ENCODE assay signal across 21 mouse cellular contexts in the genomic region with DNA sequence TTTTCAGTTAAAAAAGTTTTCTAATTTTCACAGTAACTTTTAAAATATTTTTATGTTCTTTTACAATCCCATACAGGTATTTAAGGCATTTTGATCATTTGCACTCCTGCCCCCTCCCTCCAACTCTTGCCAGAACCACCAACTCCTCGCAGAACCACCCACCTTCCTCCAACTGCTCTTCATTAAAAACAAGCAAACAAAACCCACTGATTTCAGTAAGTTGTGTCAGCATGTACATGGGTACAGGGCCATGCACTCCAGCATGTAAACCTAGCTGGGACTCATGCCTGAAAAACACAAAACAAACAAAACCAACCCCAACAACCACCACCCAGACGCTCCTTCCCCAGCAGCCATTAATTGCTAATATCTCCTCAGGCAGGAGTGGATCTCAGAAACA. TPM values are rescaled to one million over a fixed set of nuclear protein-coding genes. Genes with fewer than 3 reads are reported as not detected.
DNase-seq lines count a peak whose midpoint lies in the region; ATAC-seq lines count a peak whose summit lies in the region.
"Had no signal": no experiment of that assay in that cellular context is flagged by ENCODE, and none has a peak within 500 bp of the region (broad histone marks: within the 10 kb centered on the region; RNA-seq: fewer than 3 reads in every experiment).

No protein-coding gene starts in this region.

- ATAC-seq in frontal cortex, adult (ENCODE audit: low TSS enrichment) = peak; percentile 55
- ATAC-seq: activated CD4-positive, CD25-positive, alpha-beta regulatory T cell, adult 4 months; CD4-positive, CD25-positive, alpha-beta regulatory T cell, adult 4 months; forebrain, embryonic 14.5 days; forebrain, embryonic 16.5 days; Patski had no signal

- no peak for DNase-seq in frontal cortex, adult 2 months (ENCODE audit: extremely low spot score in 1 of 2, low spot score in 1 of 2)
- DNase-seq in layer of hippocampus, adult 9-11 months = peak; percentile 26
- DNase-seq in layer of hippocampus, postnatal 36 days = no peak
- DNase-seq in brain, adult 2 months (ENCODE audit: low read depth, low spot score) = peak; percentile 46
- DNase-seq: adrenal gland, adult 8-10 months; adrenal gland, postnatal 14 days; adrenal gland, postnatal 36 days; B cell, adult 2 months; cerebellum, adult 11 months; cerebellum, adult 18-20 months; cerebellum, adult 8-10 months; cerebellum, adult 9-11 months; cerebellum, postnatal 14 days; cerebellum, postnatal 36 days; embryo, embryonic 11 days had no signal

RNA-seq across cellular contexts. Expression of a gene that starts 7.2 kb away (rescaled TPM):
- polyA plus RNA-seq in frontal cortex, adult 2 months (2012; rRNA removed) = 172 and 173 TPM in 2 replicates
- 100 to 1,000 TPM; 442 to 480 TPM for total RNA-seq in layer of hippocampus, postnatal 36 days (2021)

Comparison
In these comparisons a context has a peak if more than half of its experiments do, and no peak if none do; other contexts are left out.
1. DNase-seq: peak in layer of hippocampus, adult 9-11 months (single experiment) and brain, adult 2 months (single experiment); none in frontal cortex, adult 2 months (0 of 2) and layer of hippocampus, postnatal 36 days (0 of 2).